Mouse (Mus musculus) heart, postnatal 0 days (tissue): ENCODE measurements around the gene Gm49337.

Experiments
- CTCF ChIP-seq: IDR thresholded peaks from 2 replicates; pipeline ENCODE4 v1.5.1; 2016; ENCODE audit warnings: antibody characterized with exemption, control low read depth, low read depth
- EP300 ChIP-seq: IDR thresholded peaks from 2 replicates; pipeline ENCODE4 v1.6.1; 2016; ENCODE audit warnings: antibody characterized with exemption, low read depth

GRCm38 (mm10) chr4:116219056-116219455 is 45.9 kb downstream of the Gm49337 start:
- TF ChIP-seq CTCF (no peak), EP300 (no peak)
